Mouse (Mus musculus) MEL (cell line): ENCODE results near the gene Ambra1. TPM values are rescaled to one million over a fixed set of nuclear protein-coding genes. Genes with fewer than 3 reads are reported as not detected.

Experiments
- DNase-seq: peaks from one replicate; pipeline ENCODE4 v3.0.0; 2011; ENCODE audit warnings: low read depth, low spot score
- H3K27ac ChIP-seq: 2 replicates; pipeline ENCODE4 v1.5.1; 2012; ENCODE audit warnings: low read depth, mild to moderate bottlenecking, control low read depth, low read length, moderate library complexity; ENCODE audit not compliant: control insufficient read depth
- H3K27me3 ChIP-seq, 2 experiments: fragments of 150-350 bp in 1 of 2; sonication (generic) in 1 of 2; 2 replicates each; pipeline ENCODE4 v1.6.1; 2012; ENCODE audit warnings: low read length in 2 of 2, mild to moderate bottlenecking in 2 of 2, improper control_type of control experiment in 1 of 2, moderate library complexity in 1 of 2; ENCODE audit not compliant: insufficient read depth in 2 of 2, control insufficient read depth in 1 of 2
- H3K36me3 ChIP-seq, 2 experiments: 2 replicates each; pipeline ENCODE4 v1.6.1; 2012 to 2014; ENCODE audit warnings: low read length in 2 of 2, improper control_type of control experiment in 1 of 2, inconsistent platforms in 1 of 2, mild to moderate bottlenecking in 1 of 2; ENCODE audit not compliant: insufficient read depth in 2 of 2, control insufficient read depth in 1 of 2
- H3K4me1 ChIP-seq, 2 experiments: fragments of 150-350 bp in 1 of 2; sonication (generic) in 1 of 2; 2 replicates each; pipeline ENCODE4 v1.6.1; 2012; ENCODE audit warnings: low read length in 2 of 2, improper control_type of control experiment in 1 of 2, mild to moderate bottlenecking in 1 of 2; ENCODE audit not compliant: insufficient read depth in 2 of 2, control insufficient read depth in 1 of 2
- H3K4me3 ChIP-seq, 2 experiments: fragments of 150-350 bp in 1 of 2; sonication (generic) in 1 of 2; 2 replicates each; pipeline ENCODE4 v1.5.1; 2012; ENCODE audit warnings: low read depth in 2 of 2, low read length in 2 of 2, mild to moderate bottlenecking in 2 of 2, moderate library complexity in 2 of 2, control low read depth in 1 of 2, improper control_type of control experiment in 1 of 2; ENCODE audit not compliant: control insufficient read depth in 1 of 2, insufficient read depth in 1 of 2
- H3K79me2 ChIP-seq: 2 replicates; pipeline ENCODE4 v1.6.1; 2012; ENCODE audit warnings: mild to moderate bottlenecking, low read length, moderate library complexity; ENCODE audit not compliant: control insufficient read depth, poor library complexity, insufficient read depth
- H3K9ac ChIP-seq: 2 replicates; pipeline ENCODE4 v1.6.1; 2012; ENCODE audit warnings: low read depth, mild to moderate bottlenecking, control low read depth, low read length, moderate library complexity; ENCODE audit not compliant: control insufficient read depth, poor library complexity, severe bottlenecking
- H3K9me3 ChIP-seq: fragments of 150-350 bp; sonication (generic); replicated peaks from 2 replicates; pipeline ENCODE4 v1.6.1; 2012; ENCODE audit warnings: mild to moderate bottlenecking, low read length, improper control_type of control experiment, moderate library complexity; ENCODE audit not compliant: insufficient read depth
- CHD1 ChIP-seq: IDR thresholded peaks from 2 replicates; pipeline ENCODE4 v1.6.1; 2012; ENCODE audit warnings: low read depth, mild to moderate bottlenecking, inconsistent platforms, low read length, improper control_type of control experiment
- GABPA ChIP-seq: IDR thresholded peaks from 2 replicates; pipeline ENCODE4 v1.6.1; 2012; ENCODE audit warnings: low read depth, mild to moderate bottlenecking, inconsistent platforms, low read length, improper control_type of control experiment, moderate library complexity
- GATA1 ChIP-seq: IDR thresholded peaks from 2 replicates; pipeline ENCODE4 v1.6.1; 2011; ENCODE audit warnings: low read depth, low read length, improper control_type of control experiment
- JUND ChIP-seq: IDR thresholded peaks from 2 replicates; pipeline ENCODE4 v1.6.1; 2011; ENCODE audit warnings: low read depth, mild to moderate bottlenecking, improper control_type of control experiment, low read length
- RAD21 ChIP-seq: IDR thresholded peaks from 2 replicates; pipeline ENCODE4 v1.6.1; 2011; ENCODE audit warnings: mild to moderate bottlenecking, low read depth, low read length, improper control_type of control experiment
- RCOR1 ChIP-seq: IDR thresholded peaks from 2 replicates; pipeline ENCODE4 v1.6.1; 2012; ENCODE audit warnings: low read depth, mild to moderate bottlenecking, inconsistent platforms, low read length, improper control_type of control experiment
- SIN3A ChIP-seq: IDR thresholded peaks from 2 replicates; pipeline ENCODE4 v1.6.1; 2012; ENCODE audit warnings: low read length, improper control_type of control experiment, inconsistent platforms
- SMC3 ChIP-seq: IDR thresholded peaks from 2 replicates; pipeline ENCODE4 v1.6.1; 2011; ENCODE audit warnings: low read depth, low read length, improper control_type of control experiment
- TCF12 ChIP-seq: IDR thresholded peaks from 2 replicates; pipeline ENCODE4 v1.6.1; 2014; ENCODE audit warnings: low read depth, mild to moderate bottlenecking, inconsistent platforms, low read length, improper control_type of control experiment, moderate library complexity
- USF1 ChIP-seq: IDR thresholded peaks from 2 replicates; pipeline ENCODE4 v1.6.1; 2014; ENCODE audit warnings: low read depth, mild to moderate bottlenecking, inconsistent platforms, low read length, improper control_type of control experiment, moderate library complexity
- polyA plus RNA-seq, 2 experiments: library from polyadenylated mRNA; stranded (reverse) in 1 of 2; unstranded in 1 of 2; fragments of >175 nt in 1 of 2; fragments of >200 nt in 1 of 2; gene quantifications; 2 replicates each; pipeline versions ENCODE4 v1.2.1 to v1.2.4; 2012; ENCODE audit warnings: low replicate concordance in 2 of 2, low read depth in 1 of 2; ENCODE audit not compliant: insufficient read length in 2 of 2, insufficient read depth in 1 of 2, missing spikeins in 1 of 2
- total RNA-seq: library from RNA; depleted of rRNA; stranded (reverse); fragments of 300-350 nt; gene quantifications from 2 replicates; pipeline ENCODE4 v1.2.3, GENCODE M21; 2012; rRNA removed

Gene Ambra1
- total and polyA plus RNA-seq, 3 experiments, result 14.6 to 24.7 TPM; not detected in 1

GRCm38 (mm10) chr2:91966367-91966766 is 236.4 kb downstream of the Ambra1 start:
- TF ChIP-seq USF1, result 0 out of 2 replicates have a peak, but pooled peaks have one; percentile 24
- TF ChIP-seq RAD21, result no peak
- H3K4me1 ChIP-seq, result peaks cover 6 to 22% of the 10 kb centered on the region in 2 experiments; a peak in 3 of 4 replicates
- H3K4me3 ChIP-seq, result no peak overlapping the region
- DNase-seq, result no peak
- H3K36me3 ChIP-seq, result peaks cover 0 to 15% of the 10 kb centered on the region in 2 experiments; a peak in 2 of 4 replicates
- no peak overlapping the region for H3K27ac ChIP-seq
- H3K9me3 ChIP-seq, result no peaks in the 10 kb centered on the region
- H3K27me3 ChIP-seq, result peaks cover 1 to 5% of the 10 kb centered on the region in 2 experiments; a peak in 2 of 4 replicates
- peaks cover 18% of the 10 kb centered on the region for H3K79me2 ChIP-seq
- H3K9ac ChIP-seq, result no peak overlapping the region

GRCm38 (mm10) chr2:91967962-91968361 is 238.0 kb downstream of the Ambra1 start:
- H3K79me2 ChIP-seq, result peaks cover 3% of the 10 kb centered on the region
- peaks cover 5 to 12% of the 10 kb centered on the region in 2 experiments; a peak in 3 of 4 replicates for H3K4me1 ChIP-seq
- DNase-seq, result no peak
- H3K36me3 ChIP-seq, result peaks cover 0 to 10% of the 10 kb centered on the region in 2 experiments; a peak in 2 of 4 replicates
- peaks cover 1 to 5% of the 10 kb centered on the region in 2 experiments; a peak in 2 of 4 replicates for H3K27me3 ChIP-seq
- TF ChIP-seq GATA1, result no peak
- no peak for TF ChIP-seq TCF12
- no peak for TF ChIP-seq SMC3
- TF ChIP-seq CHD1, result no peak
- no peak for TF ChIP-seq RCOR1
- TF ChIP-seq SIN3A, result no peak
- no peak for TF ChIP-seq RAD21
- TF ChIP-seq JUND, result no peak
- TF ChIP-seq GABPA, result no peak
- TF ChIP-seq, all 39 proteins: peak for 0
- no peak overlapping the region for H3K4me3 ChIP-seq
- no peak overlapping the region for H3K27ac ChIP-seq
- no peaks in the 10 kb centered on the region for H3K9me3 ChIP-seq
- no peak overlapping the region for H3K9ac ChIP-seq

Other genes with a start within 250 kb of the Ambra1 start
- gene Ckap5, start 203.4 kb upstream of the Ambra1 start, total RNA-seq, result 57.1 and 64.7 TPM in 2 replicates
- gene Ckap5, start 203.4 kb upstream of the Ambra1 start, polyA plus RNA-seq, result 10 to 100 TPM; 44.0 to 45.3 TPM
- gene F2, start 93.7 kb upstream of the Ambra1 start, total RNA-seq, result 0.04 TPM in 1 of 2 replicates, not detected in the other
- under 1 TPM in 1 of 2 experiments, not detected in 1; 0.06 TPM for gene F2, start 93.7 kb upstream of the Ambra1 start, polyA plus RNA-seq
- gene Zfp408, start 80.3 kb upstream of the Ambra1 start, total RNA-seq, result 8.6 and 10.4 TPM in 2 replicates
- 10 to 100 TPM in 1 of 2 experiments, not detected in 1; 16.4 TPM for gene Zfp408, start 80.3 kb upstream of the Ambra1 start, polyA plus RNA-seq
- gene Arhgap1, start 80.3 kb upstream of the Ambra1 start, total RNA-seq, result 21.4 and 23.5 TPM in 2 replicates
- 10 to 100 TPM in 1 of 2 experiments, not detected in 1; 40.1 TPM for gene Arhgap1, start 80.3 kb upstream of the Ambra1 start, polyA plus RNA-seq
- 7.4 and 8.4 TPM in 2 replicates for gene Atg13, start 19.6 kb upstream of the Ambra1 start, total RNA-seq
- gene Atg13, start 19.6 kb upstream of the Ambra1 start, polyA plus RNA-seq, result 10 to 100 TPM in 1 of 2 experiments, not detected in 1; 27.7 TPM
- gene Harbi1, start 19.3 kb upstream of the Ambra1 start, total RNA-seq, result 6.8 and 8.2 TPM in 2 replicates
- gene Harbi1, start 19.3 kb upstream of the Ambra1 start, polyA plus RNA-seq, result 1 to 10 TPM in 1 of 2 experiments, not detected in 1; 7.8 TPM
- 23.9 and 29.0 TPM in 2 replicates for gene Chrm4, start 197.1 kb downstream of the Ambra1 start, total RNA-seq
- 10 to 100 TPM in 1 of 2 experiments, not detected in 1; 21.5 TPM for gene Chrm4, start 197.1 kb downstream of the Ambra1 start, polyA plus RNA-seq
- 0.19 and 0.59 TPM in 2 replicates for gene Mdk, start 202.2 kb downstream of the Ambra1 start, total RNA-seq
- gene Mdk, start 202.2 kb downstream of the Ambra1 start, polyA plus RNA-seq, result 1 to 10 TPM in 1 of 2 experiments, not detected in 1; 3.4 TPM
- 0.85 and 1.2 TPM in 2 replicates for gene Gm9821, start 215.6 kb downstream of the Ambra1 start, total RNA-seq
- gene Gm9821, start 215.6 kb downstream of the Ambra1 start, polyA plus RNA-seq, result 10 to 100 TPM in 1 of 2 experiments, not detected in 1; 22.7 TPM
- gene Dgkz, start 245.7 kb downstream of the Ambra1 start, total RNA-seq, result 65.6 and 66.1 TPM in 2 replicates
- gene Dgkz, start 245.7 kb downstream of the Ambra1 start, polyA plus RNA-seq, result 100 to 1,000 TPM in 1 of 2 experiments, not detected in 1; 165 TPM